Mouse (Mus musculus) adipose tissue, adult 10 weeks (tissue): ENCODE measurements around the gene Rapgef3. TPM values are rescaled to one million over a fixed set of nuclear protein-coding genes. Genes with fewer than 3 reads are reported as not detected.

Experiments
- polyA plus RNA-seq: library from polyadenylated mRNA; stranded (reverse); fragments of 350-450 nt; fragmentation: Illumina TruSeq; extraction: RNeasy Lipid Tissue Mini Kit (QIAGEN cat#74804); gene quantifications from one replicate; pipeline ENCODE4 v1.2.3, GENCODE M21; 2014; ENCODE audit warnings: low read depth, low replicate concordance

Gene Rapgef3
- polyA plus RNA-seq, result 38.5 TPM

GRCm38 (mm10) chr15:97767280-97768186 lies at the start of gene Rapgef3:
Gene Rapgef3, minus strand, starts transcription at chr15:97767972.

GRCm38 (mm10) chr15:97778311-97779098 lies 10.7 kb upstream of the Rapgef3 start, which contains the start of gene Slc48a1:
Gene Slc48a1, plus strand, starts transcription at chr15:97778520.

GRCm38 (mm10) chr15:97731111-97731510 lies 36.7 kb downstream of the Rapgef3 start, which contains the start of gene Endou:
Gene Endou, minus strand, starts transcription at chr15:97731339.

GRCm38 (mm10) chr15:97705211-97706050 lies 62.3 kb downstream of the Rapgef3 start, which contains the start of gene Rpap3:
Gene Rpap3, minus strand, starts transcription at chr15:97705825.

Other genes with a start within 250 kb of the Rapgef3 start
- gene Rpap3, start 62.1 kb downstream of the Rapgef3 start, polyA plus RNA-seq, result 19.3 TPM
- 4.4 TPM for gene Endou, start 36.6 kb downstream of the Rapgef3 start, polyA plus RNA-seq
- 138 TPM for gene Slc48a1, start 10.5 kb upstream of the Rapgef3 start, polyA plus RNA-seq
- 60.9 TPM for gene Hdac7, start 76.5 kb upstream of the Rapgef3 start, polyA plus RNA-seq
- 1.8 TPM for gene Vdr, start 142.7 kb upstream of the Rapgef3 start, polyA plus RNA-seq
- gene Tmem106c, start 196.2 kb upstream of the Rapgef3 start, polyA plus RNA-seq, result 65.7 TPM
- 0.51 TPM for gene Col2a1, start 236.7 kb upstream of the Rapgef3 start, polyA plus RNA-seq